Mouse (Mus musculus): ENCODE measurements around the gene Tyro3. TPM values are rescaled to one million over a fixed set of nuclear protein-coding genes. Genes with fewer than 3 reads are reported as not detected.

The Tyro3 gene
- polyA plus RNA-seq, 1 experiment, result 19.9 TPM

GRCm38 (mm10) chr2:119787206-119787883 lies 10.2 kb upstream of the Tyro3 start, which contains the start of gene Rpap1:
Gene Rpap1 (minus strand): TSS chr2:119787537.
- TF ChIP-seq POLR2A (IDR thresholded peaks at IDR 0.05; ENCODE audit: low read depth, low read length), result peak; percentile 87
- no peak for TF ChIP-seq CTCF (IDR thresholded peaks at IDR 0.05; ENCODE audit: borderline replicate concordance, insufficient read depth, low read length)
- peak within 1 kb of the TSS; percentile 2; the same call in 1 of the 2 replicates for H3K27ac ChIP-seq (ENCODE audit: insufficient read depth, low read length)
- no peaks in the 10 kb centered on the region for H3K4me1 ChIP-seq (ENCODE audit: control insufficient read depth, insufficient read depth, low read length)
- peak within 1 kb of the TSS; percentile 83 for H3K4me3 ChIP-seq (ENCODE audit: insufficient read depth, low read length)

GRCm38 (mm10) chr2:119789996-119790395 lies 7.5 kb upstream of the Tyro3 start:
- H3K4me1 ChIP-seq (ENCODE audit: control insufficient read depth, insufficient read depth, low read length), result no peaks in the 10 kb centered on the region
- H3K27ac ChIP-seq (ENCODE audit: insufficient read depth, low read length), result no peak overlapping the region
- no peak for TF ChIP-seq CTCF (IDR thresholded peaks at IDR 0.05; ENCODE audit: borderline replicate concordance, insufficient read depth, low read length)
- H3K4me3 ChIP-seq (ENCODE audit: insufficient read depth, low read length), result no peak overlapping the region

GRCm38 (mm10) chr2:119798246-119798927 lies 854 bp downstream of the Tyro3 start:
- Histone ChIP-seq H3K4me1 (ENCODE audit: control insufficient read depth, insufficient read depth, low read length) (peaks cover 4% of the 10 kb centered on the region; the same call in 1 of the 2 replicates), H3K4me3 (ENCODE audit: insufficient read depth, low read length) (no peak overlapping the region; the same call in 1 of the 2 replicates), H3K27ac (ENCODE audit: insufficient read depth, low read length) (no peak overlapping the region)
- TF ChIP-seq CTCF (IDR thresholded peaks at IDR 0.05; ENCODE audit: borderline replicate concordance, insufficient read depth, low read length), result no peak
- no peak for TF ChIP-seq POLR2A (IDR thresholded peaks at IDR 0.05; ENCODE audit: low read depth, low read length)

DNA sequence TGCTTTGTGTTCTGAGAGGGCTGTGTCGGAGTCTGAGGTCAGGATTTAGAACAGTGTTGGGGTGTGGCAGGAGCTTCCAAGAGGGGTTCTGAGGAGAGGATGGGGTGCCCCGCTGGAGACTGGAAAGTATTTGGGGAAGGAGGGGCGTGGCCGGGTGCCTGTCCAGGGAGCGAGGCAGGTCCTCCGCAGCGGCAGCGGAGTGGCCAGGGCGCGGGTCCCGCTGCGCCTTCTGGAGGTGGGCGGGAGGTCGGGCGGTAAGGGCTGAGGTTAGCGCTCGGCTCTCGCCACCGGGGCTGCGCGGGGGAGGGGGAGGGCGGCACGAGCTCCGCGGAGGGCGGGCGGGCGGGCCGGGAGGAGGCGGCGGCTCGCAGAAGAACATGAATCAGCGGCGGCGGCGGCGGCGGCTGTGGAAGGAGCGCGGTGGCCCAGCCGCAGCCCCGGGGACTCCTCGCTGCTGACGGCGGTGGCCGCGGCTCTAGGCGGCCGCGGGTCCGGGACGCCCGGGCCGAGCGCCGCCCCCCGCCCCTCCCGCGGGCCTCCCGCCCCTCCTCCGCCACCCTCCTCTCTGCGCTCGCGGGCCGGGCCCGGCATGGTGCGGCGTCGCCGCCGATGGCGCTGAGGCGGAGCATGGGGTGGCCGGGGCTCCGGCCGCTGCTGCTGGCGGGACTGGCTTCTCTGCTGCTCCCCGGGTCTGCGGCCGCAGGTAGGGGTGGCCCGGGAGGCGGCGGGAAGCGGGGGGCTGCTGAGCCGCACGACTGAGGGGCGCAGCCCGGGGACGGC lies 1.8 kb downstream of the Tyro3 start:
- peaks cover 8% of the 10 kb centered on the region; the same call in 1 of the 2 replicates for H3K4me1 ChIP-seq (ENCODE audit: control insufficient read depth, insufficient read depth, low read length)
- peak overlapping the region; percentile 65 for H3K4me3 ChIP-seq (ENCODE audit: insufficient read depth, low read length)
- H3K27ac ChIP-seq (ENCODE audit: insufficient read depth, low read length), result no peak overlapping the region
- TF ChIP-seq POLR2A (IDR thresholded peaks at IDR 0.05; ENCODE audit: low read depth, low read length) (peak; percentile 52), CTCF (IDR thresholded peaks at IDR 0.05; ENCODE audit: borderline replicate concordance, insufficient read depth, low read length) (no peak)

DNA sequence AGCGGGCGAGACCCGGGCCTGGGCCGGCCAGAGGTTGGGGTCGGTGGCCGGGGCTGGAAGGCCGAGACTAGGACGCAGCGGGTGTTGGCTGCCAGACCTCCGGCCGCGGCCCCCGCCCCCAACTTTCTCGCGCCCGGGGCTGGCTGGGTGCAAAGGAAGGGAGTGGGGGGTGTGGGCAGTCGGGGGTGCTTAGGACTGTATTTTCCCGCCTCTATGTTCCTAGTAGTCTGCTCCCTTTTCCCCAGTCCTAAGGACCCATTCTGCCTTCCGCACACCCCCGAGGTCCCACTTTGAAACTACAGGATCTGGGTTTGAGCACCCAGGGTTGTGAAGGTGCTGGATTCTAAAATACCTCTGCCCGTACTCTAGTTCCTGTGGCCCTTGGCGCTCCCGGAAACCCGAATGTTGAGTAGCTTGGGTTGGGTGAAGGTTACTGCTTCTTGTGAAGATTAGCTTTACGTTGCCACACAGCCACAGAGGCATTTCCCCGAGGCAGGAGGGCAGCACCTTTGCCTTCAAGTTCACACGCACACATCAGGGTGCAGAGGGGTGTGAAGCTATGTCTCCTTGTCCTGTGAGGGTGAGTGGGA lies 2.5 kb downstream of the Tyro3 start:
- H3K27ac ChIP-seq (ENCODE audit: insufficient read depth, low read length), result no peak overlapping the region
- TF ChIP-seq POLR2A (IDR thresholded peaks at IDR 0.05; ENCODE audit: low read depth, low read length), result no peak
- no peak for TF ChIP-seq CTCF (IDR thresholded peaks at IDR 0.05; ENCODE audit: borderline replicate concordance, insufficient read depth, low read length)
- peaks cover 8% of the 10 kb centered on the region; the same call in 1 of the 2 replicates for H3K4me1 ChIP-seq (ENCODE audit: control insufficient read depth, insufficient read depth, low read length)
- peak overlapping the region; percentile 65 for H3K4me3 ChIP-seq (ENCODE audit: insufficient read depth, low read length)

DNA sequence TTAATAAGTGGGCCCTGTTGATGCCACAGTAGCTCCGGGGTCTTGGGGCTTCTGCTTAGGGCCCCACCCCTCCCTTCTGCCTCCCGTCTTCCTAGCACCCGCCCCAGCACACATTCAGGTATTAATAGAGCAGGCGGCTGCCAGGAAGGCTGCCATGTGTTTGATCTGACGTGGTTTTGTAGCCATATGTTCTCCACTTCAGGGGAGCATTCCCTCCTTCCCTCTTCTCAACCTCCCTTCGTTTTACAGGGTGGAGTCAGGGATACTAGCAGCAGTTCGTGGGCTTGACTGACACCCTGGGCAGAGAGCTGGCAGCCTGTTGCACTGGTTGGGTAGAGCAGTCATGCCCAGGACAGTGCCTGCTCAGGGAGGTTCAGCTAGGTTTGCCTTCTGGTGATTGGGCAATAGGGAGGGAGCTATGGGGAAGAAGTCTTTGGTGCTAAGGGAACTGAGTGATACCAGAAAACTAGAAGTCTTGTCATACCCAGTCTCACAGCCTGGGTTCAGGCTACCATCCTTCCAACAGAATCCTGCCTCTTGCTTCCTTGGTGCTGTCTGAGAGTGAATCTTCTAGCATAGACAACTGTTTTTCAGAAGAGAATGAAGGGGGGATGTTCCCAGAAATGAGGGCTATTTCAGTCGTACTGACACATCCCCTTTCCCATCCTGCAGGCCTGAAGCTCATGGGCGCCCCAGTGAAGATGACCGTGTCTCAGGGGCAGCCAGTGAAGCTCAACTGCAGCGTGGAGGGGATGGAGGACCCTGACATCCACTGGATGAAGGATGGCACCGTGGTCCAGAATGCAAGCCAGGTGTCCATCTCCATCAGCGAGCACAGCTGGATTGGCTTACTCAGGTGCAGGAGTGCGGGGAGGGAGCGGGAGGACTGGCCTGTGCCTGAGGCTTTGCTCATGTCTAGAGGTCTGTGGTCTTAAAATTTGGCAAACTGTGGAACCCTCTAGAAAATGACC lies 3.6 kb downstream of the Tyro3 start:
- Histone ChIP-seq H3K4me3 (ENCODE audit: insufficient read depth, low read length) (0 out of 2 replicates have a peak overlapping the region, but pooled peaks have one; percentile 65), H3K4me1 (ENCODE audit: control insufficient read depth, insufficient read depth, low read length) (peaks cover 8% of the 10 kb centered on the region; the same call in 1 of the 2 replicates), H3K27ac (ENCODE audit: insufficient read depth, low read length) (no peak overlapping the region)
- TF ChIP-seq CTCF (IDR thresholded peaks at IDR 0.05; ENCODE audit: borderline replicate concordance, insufficient read depth, low read length) (no peak), POLR2A (IDR thresholded peaks at IDR 0.05; ENCODE audit: low read depth, low read length) (no peak)

GRCm38 (mm10) chr2:119802767-119803617 lies 5.5 kb downstream of the Tyro3 start:
- H3K4me1 ChIP-seq (ENCODE audit: control insufficient read depth, insufficient read depth, low read length), result peaks cover 8% of the 10 kb centered on the region; the same call in 1 of the 2 replicates
- no peak overlapping the region for H3K4me3 ChIP-seq (ENCODE audit: insufficient read depth, low read length)
- H3K27ac ChIP-seq (ENCODE audit: insufficient read depth, low read length), result no peak overlapping the region
- TF ChIP-seq POLR2A (IDR thresholded peaks at IDR 0.05; ENCODE audit: low read depth, low read length) (no peak), CTCF (IDR thresholded peaks at IDR 0.05; ENCODE audit: borderline replicate concordance, insufficient read depth, low read length) (no peak)

Measured in embryonic fibroblast, embryonic 13.5 days (primary cell).